Mouse (Mus musculus): ENCODE measurements around the gene Abca2. TPM values are rescaled to one million over a fixed set of nuclear protein-coding genes. Genes with fewer than 3 reads are reported as not detected.

Abca2 gene
- polyA plus RNA-seq, 1 experiment from 2014 or later, result 3.9 TPM

GRCm38 (mm10) chr2:25427256-25427655 lies 1.2 kb upstream of the Abca2 start:
- Histone ChIP-seq H3K9me3 (no peaks in the 10 kb centered on the region), H3K4me1 (peaks cover 5% of the 10 kb centered on the region; the same call in 1 of the 2 replicates), H3K27me3 (replicated peaks) (peaks cover 24% of the 10 kb centered on the region; the same call in 1 of the 2 replicates), H3K27ac (no peak overlapping the region), H3K4me3 (replicated peaks) (no peak overlapping the region), H3K4me2 (no peak overlapping the region), H3K36me3 (no peaks in the 10 kb centered on the region), H3K9ac (no peak overlapping the region)
- WGBS, result 84% methylated on average over 5 of the region's 5 CpGs
- no peak for ATAC-seq (ENCODE audit: insufficient read depth, low FRiP score, low read depth)

- WGBS, result 72% methylated on average over 5 of the region's 5 CpGs
- no peak overlapping the region for H3K4me3 ChIP-seq (replicated peaks)
- H3K4me1 ChIP-seq, result peaks cover 5% of the 10 kb centered on the region; the same call in 1 of the 2 replicates
- peaks cover 22% of the 10 kb centered on the region; the same call in 1 of the 2 replicates for H3K27me3 ChIP-seq (replicated peaks)
- no peaks in the 10 kb centered on the region for H3K36me3 ChIP-seq
- H3K9ac ChIP-seq, result no peak overlapping the region
- no peak overlapping the region for H3K27ac ChIP-seq
- no peaks in the 10 kb centered on the region for H3K9me3 ChIP-seq
- ATAC-seq (ENCODE audit: insufficient read depth, low FRiP score, low read depth), result no peak
- no peak overlapping the region for H3K4me2 ChIP-seq
Measured at GRCm38 (mm10) chr2:25429435-25430180, 1.1 kb downstream of the Abca2 start.

GRCm38 (mm10) chr2:25430395-25431233 lies 2.1 kb downstream of the Abca2 start:
- WGBS, result 75% methylated on average over 17 of the region's 17 CpGs
- no peaks in the 10 kb centered on the region for H3K36me3 ChIP-seq
- H3K9ac ChIP-seq, result no peak overlapping the region
- no peaks in the 10 kb centered on the region for H3K9me3 ChIP-seq
- no peak overlapping the region for H3K27ac ChIP-seq
- H3K4me1 ChIP-seq, result peaks cover 5% of the 10 kb centered on the region; the same call in 1 of the 2 replicates
- H3K4me2 ChIP-seq, result no peak overlapping the region
- no peak overlapping the region for H3K4me3 ChIP-seq (replicated peaks)
- peaks cover 12% of the 10 kb centered on the region; the same call in 1 of the 2 replicates for H3K27me3 ChIP-seq (replicated peaks)
- ATAC-seq (ENCODE audit: insufficient read depth, low FRiP score, low read depth), result no peak

- no peak for ATAC-seq (ENCODE audit: insufficient read depth, low FRiP score, low read depth)
- Histone ChIP-seq H3K9me3 (no peaks in the 10 kb centered on the region), H3K4me2 (no peak overlapping the region), H3K9ac (no peak overlapping the region), H3K27me3 (replicated peaks) (peaks cover 4% of the 10 kb centered on the region; the same call in 1 of the 2 replicates), H3K4me1 (peaks cover 5% of the 10 kb centered on the region; the same call in 1 of the 2 replicates), H3K36me3 (no peaks in the 10 kb centered on the region), H3K27ac (no peak overlapping the region), H3K4me3 (replicated peaks) (no peak overlapping the region)
- WGBS, result 73% methylated on average over 6 of the region's 6 CpGs
Measured at GRCm38 (mm10) chr2:25431308-25431855, 2.9 kb downstream of the Abca2 start.

GRCm38 (mm10) chr2:25432326-25433098 lies 4.0 kb downstream of the Abca2 start:
- Histone ChIP-seq H3K4me1 (peaks cover 5% of the 10 kb centered on the region; the same call in 1 of the 2 replicates), H3K9me3 (no peaks in the 10 kb centered on the region), H3K4me3 (replicated peaks) (no peak overlapping the region), H3K36me3 (no peaks in the 10 kb centered on the region), H3K9ac (no peak overlapping the region), H3K4me2 (no peak overlapping the region), H3K27ac (no peak overlapping the region), H3K27me3 (replicated peaks) (no peaks in the 10 kb centered on the region)
- ATAC-seq (ENCODE audit: insufficient read depth, low FRiP score, low read depth), result no peak
- 78% methylated on average over 11 of the region's 11 CpGs for WGBS

GRCm38 (mm10) chr2:25433101-25433500 lies 4.6 kb downstream of the Abca2 start:
- H3K27ac ChIP-seq, result no peak overlapping the region
- WGBS, result 91% methylated on average over 17 of the region's 17 CpGs
- H3K4me3 ChIP-seq (replicated peaks), result no peak overlapping the region
- ATAC-seq (ENCODE audit: insufficient read depth, low FRiP score, low read depth), result no peak
- peaks cover 5% of the 10 kb centered on the region; the same call in 1 of the 2 replicates for H3K4me1 ChIP-seq
- H3K36me3 ChIP-seq, result 0 out of 2 replicates have a peak, but pooled peaks cover 2% of the 10 kb centered on the region
- no peaks in the 10 kb centered on the region for H3K9me3 ChIP-seq
- no peaks in the 10 kb centered on the region for H3K27me3 ChIP-seq (replicated peaks)
- no peak overlapping the region for H3K4me2 ChIP-seq
- no peak overlapping the region for H3K9ac ChIP-seq

GRCm38 (mm10) chr2:25434292-25434691 lies 5.8 kb downstream of the Abca2 start:
- Histone ChIP-seq H3K36me3 (0 out of 2 replicates have a peak, but pooled peaks cover 5% of the 10 kb centered on the region), H3K27me3 (replicated peaks) (no peaks in the 10 kb centered on the region), H3K4me3 (replicated peaks) (no peak overlapping the region), H3K9ac (no peak overlapping the region), H3K27ac (no peak overlapping the region), H3K9me3 (no peaks in the 10 kb centered on the region), H3K4me1 (no peaks in the 10 kb centered on the region), H3K4me2 (no peak overlapping the region)
- 86% methylated on average over 8 of the region's 8 CpGs for WGBS
- ATAC-seq (ENCODE audit: insufficient read depth, low FRiP score, low read depth), result no peak

GRCm38 (mm10) chr2:25436286-25436820 lies 7.8 kb downstream of the Abca2 start:
- no peak overlapping the region for H3K4me2 ChIP-seq
- H3K9ac ChIP-seq, result no peak overlapping the region
- H3K27ac ChIP-seq, result no peak overlapping the region
- no peaks in the 10 kb centered on the region for H3K27me3 ChIP-seq (replicated peaks)
- H3K36me3 ChIP-seq, result 0 out of 2 replicates have a peak, but pooled peaks cover 5% of the 10 kb centered on the region
- H3K4me1 ChIP-seq, result no peaks in the 10 kb centered on the region
- no peak for ATAC-seq (ENCODE audit: insufficient read depth, low FRiP score, low read depth)
- WGBS, result 89% methylated on average over 10 of the region's 10 CpGs
- no peak overlapping the region for H3K4me3 ChIP-seq (replicated peaks)
- no peaks in the 10 kb centered on the region for H3K9me3 ChIP-seq

GRCm38 (mm10) chr2:25441067-25441466 lies 12.6 kb downstream of the Abca2 start:
- no peak overlapping the region for H3K9ac ChIP-seq
- ATAC-seq (ENCODE audit: insufficient read depth, low FRiP score, low read depth), result no peak
- no peak overlapping the region for H3K27ac ChIP-seq
- H3K36me3 ChIP-seq, result 0 out of 2 replicates have a peak, but pooled peaks cover 5% of the 10 kb centered on the region
- no peak overlapping the region for H3K4me2 ChIP-seq
- 84% methylated on average over 20 of the region's 20 CpGs for WGBS
- H3K4me1 ChIP-seq, result no peaks in the 10 kb centered on the region
- no peak overlapping the region for H3K4me3 ChIP-seq (replicated peaks)
- no peaks in the 10 kb centered on the region for H3K27me3 ChIP-seq (replicated peaks)
- H3K9me3 ChIP-seq, result no peaks in the 10 kb centered on the region

GRCm38 (mm10) chr2:25442682-25443081 lies 14.2 kb downstream of the Abca2 start:
- H3K9ac ChIP-seq, result no peak overlapping the region
- no peak overlapping the region for H3K4me3 ChIP-seq (replicated peaks)
- no peak overlapping the region for H3K4me2 ChIP-seq
- H3K36me3 ChIP-seq, result 0 out of 2 replicates have a peak, but pooled peaks cover 5% of the 10 kb centered on the region
- 92% methylated on average over 14 of the region's 14 CpGs for WGBS
- H3K27me3 ChIP-seq (replicated peaks), result no peaks in the 10 kb centered on the region
- H3K4me1 ChIP-seq, result no peaks in the 10 kb centered on the region
- no peak overlapping the region for H3K27ac ChIP-seq
- H3K9me3 ChIP-seq, result no peaks in the 10 kb centered on the region
- no peak for ATAC-seq (ENCODE audit: insufficient read depth, low FRiP score, low read depth)
